Mouse (Mus musculus) liver, embryonic 11.5 days (tissue): Measurements from ENCODE around the gene Nsdhl. TPM values are rescaled to one million over a fixed set of nuclear protein-coding genes. Genes with fewer than 3 reads are reported as not detected.
A peak's percentile ranks its signal among the peaks of the same experiment; 100 is the strongest.

Experiments used
- ATAC-seq: fragments of 200-750 bp; cut with Nextera tagmentation; replicated peaks from 2 replicates; pipeline ENCODE4 v1.8.0; 2017; ENCODE audit warnings: moderate number of reproducible peaks, mild to moderate bottlenecking, moderate TSS enrichment, moderate library complexity; ENCODE audit not compliant: low FRiP score
- DNase-seq: peaks from one replicate; pipeline ENCODE4 v3.0.0-alpha.2; 2017; ENCODE audit warnings: low spot score
- H3K27ac ChIP-seq: fragments of 300-500 bp; sonication (generic); 2 replicates; pipeline ENCODE4 v1.5.1; 2014; ENCODE audit warnings: mild to moderate bottlenecking, low read depth, low read length, control low read depth
- H3K27me3 ChIP-seq: fragments of 300-500 bp; sonication (generic); replicated peaks from 2 replicates; pipeline ENCODE4 v1.6.1; 2014; ENCODE audit warnings: low read length, mixed read lengths; ENCODE audit not compliant: control insufficient read depth, insufficient read depth
- H3K36me3 ChIP-seq: fragments of 300-500 bp; sonication (generic); 2 replicates; pipeline ENCODE4 v1.6.1; 2014; ENCODE audit warnings: mild to moderate bottlenecking, low read length, moderate library complexity, mixed read lengths; ENCODE audit not compliant: control insufficient read depth, insufficient read depth
- H3K4me1 ChIP-seq: fragments of 300-500 bp; sonication (generic); replicated peaks from 2 replicates; pipeline ENCODE4 v1.6.1; 2014; ENCODE audit warnings: low read length, mixed read lengths; ENCODE audit not compliant: control insufficient read depth, insufficient read depth
- H3K4me2 ChIP-seq: fragments of 300-500 bp; sonication (generic); 2 replicates; pipeline ENCODE4 v1.6.1; 2014; ENCODE audit warnings: mild to moderate bottlenecking, control low read depth, moderate library complexity
- H3K4me3 ChIP-seq: fragments of 300-500 bp; sonication (generic); 2 replicates; pipeline ENCODE4 v1.5.1; 2014; ENCODE audit warnings: low read depth, low read length, control low read depth
- H3K9ac ChIP-seq: fragments of 300-500 bp; sonication (generic); 2 replicates; pipeline ENCODE4 v1.6.1; 2014; ENCODE audit warnings: low read depth, low read length, control low read depth
- H3K9me3 ChIP-seq: fragments of 300-500 bp; sonication (generic); 2 replicates; pipeline ENCODE4 v1.6.1; 2016; ENCODE audit warnings: low read length, inconsistent platforms, mixed read lengths; ENCODE audit not compliant: control insufficient read depth
- WGBS: fragments of 180-500 bp; shearing (Covaris S2); extraction: QIAGEN DNeasy Blood & Tissue Kit; methylation state at CpG from one replicate; pipeline ENCODE4 v1.1.7; 2014; 5-methylcytosine and 5-hydroxymethylcytosine counted together
- polyA plus RNA-seq: library from polyadenylated mRNA; unstranded; fragments of >200 nt; fragmentation: Nextera tagmentation; extraction: Ambion mirVana; gene quantifications from 2 replicates; pipeline ENCODE4 v1.2.1, GENCODE M21; 2014

The Nsdhl gene
- polyA plus RNA-seq, 1 experiment from 2014 or later: 29.6 TPM

DNA sequence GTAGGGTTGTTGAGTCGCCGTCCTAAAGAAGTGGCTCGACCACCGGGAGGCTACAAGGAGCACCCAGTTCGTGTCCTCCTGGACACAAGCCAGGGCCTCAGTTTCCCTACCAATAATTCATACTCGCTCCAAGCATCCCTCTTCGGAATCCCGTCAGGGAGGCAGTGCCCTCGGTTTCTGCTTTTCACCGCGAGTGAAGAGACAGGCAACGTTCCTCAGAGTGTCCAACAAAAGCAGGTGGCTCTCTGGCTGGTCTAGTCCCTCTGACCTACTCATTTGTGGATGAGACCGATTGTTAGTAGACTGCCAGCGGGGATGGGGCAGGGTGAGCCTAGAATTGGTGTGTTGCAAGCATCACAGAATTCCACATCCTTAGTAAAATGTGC, 69.2 kb downstream of the Nsdhl start:
- Histone ChIP-seq H3K4me2 (peak overlapping the region; percentile 68), H3K4me3 (peak overlapping the region; percentile 41), H3K9ac (no peak overlapping the region), H3K27ac (no peak overlapping the region), H3K9me3 (no peaks in the 10 kb centered on the region), H3K36me3 (no peaks in the 10 kb centered on the region), H3K27me3 (peaks cover 36% of the 10 kb centered on the region), H3K4me1 (no peaks in the 10 kb centered on the region; the same call in 1 of the 2 replicates)
- DNase-seq (no peak), ATAC-seq (no peak)
- 21% methylated on average over 14 of the region's 14 CpGs for WGBS

DNA sequence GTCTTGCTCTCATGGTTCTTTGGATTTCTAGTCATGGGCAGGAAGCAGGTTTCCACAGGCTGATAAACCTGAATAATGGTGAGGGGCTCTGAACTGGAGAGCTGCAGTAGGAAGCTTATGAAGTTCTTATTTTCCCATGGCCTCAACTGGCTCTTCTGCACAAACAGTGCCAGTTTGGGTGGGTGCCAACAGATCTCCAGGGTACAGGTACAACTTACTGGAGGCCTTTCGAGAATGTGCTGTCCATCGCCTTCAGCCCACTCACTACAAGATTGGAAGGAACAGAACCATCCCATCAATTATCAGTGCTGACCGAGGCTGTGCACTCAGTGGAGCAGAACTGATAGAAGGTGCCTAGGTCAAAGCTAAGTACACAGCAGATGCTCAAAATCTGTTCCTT, 70.1 kb downstream of the Nsdhl start:
- Histone ChIP-seq H3K4me1 (no peaks in the 10 kb centered on the region; the same call in 1 of the 2 replicates), H3K4me3 (no peak overlapping the region), H3K36me3 (no peaks in the 10 kb centered on the region), H3K27ac (no peak overlapping the region), H3K9me3 (no peaks in the 10 kb centered on the region), H3K4me2 (no peak overlapping the region), H3K27me3 (peaks cover 34% of the 10 kb centered on the region), H3K9ac (no peak overlapping the region)
- no peak for ATAC-seq
- no peak for DNase-seq
- WGBS: 80% methylated on average over 3 of the region's 3 CpGs

DNA sequence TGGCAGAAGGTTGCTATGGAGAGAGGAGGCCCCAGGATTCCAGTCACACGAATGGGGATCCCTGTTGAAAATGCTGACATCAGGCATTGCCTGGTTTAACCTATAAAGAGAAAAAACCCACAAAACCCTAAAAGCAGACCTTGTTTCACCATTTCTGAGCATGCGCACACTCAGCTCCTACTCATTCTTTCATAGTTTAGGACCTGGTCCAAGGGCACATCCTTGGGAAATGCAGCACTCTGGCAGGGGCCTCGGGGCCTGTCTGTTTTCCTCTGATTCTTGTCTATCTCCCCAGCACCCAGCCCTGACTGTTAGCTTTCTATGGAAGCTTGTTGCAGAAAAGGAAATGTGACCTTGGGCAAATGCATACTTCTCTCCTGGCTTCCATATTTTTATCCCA, 72.2 kb downstream of the Nsdhl start:
- Histone ChIP-seq H3K27me3 (peaks cover 29% of the 10 kb centered on the region), H3K4me1 (no peaks in the 10 kb centered on the region), H3K27ac (no peak overlapping the region), H3K9me3 (no peaks in the 10 kb centered on the region), H3K9ac (no peak overlapping the region), H3K4me3 (no peak overlapping the region), H3K4me2 (no peak overlapping the region), H3K36me3 (no peaks in the 10 kb centered on the region)
- DNase-seq (no peak), ATAC-seq (no peak)
- 69% methylated on average over 3 of the region's 3 CpGs for WGBS

DNA sequence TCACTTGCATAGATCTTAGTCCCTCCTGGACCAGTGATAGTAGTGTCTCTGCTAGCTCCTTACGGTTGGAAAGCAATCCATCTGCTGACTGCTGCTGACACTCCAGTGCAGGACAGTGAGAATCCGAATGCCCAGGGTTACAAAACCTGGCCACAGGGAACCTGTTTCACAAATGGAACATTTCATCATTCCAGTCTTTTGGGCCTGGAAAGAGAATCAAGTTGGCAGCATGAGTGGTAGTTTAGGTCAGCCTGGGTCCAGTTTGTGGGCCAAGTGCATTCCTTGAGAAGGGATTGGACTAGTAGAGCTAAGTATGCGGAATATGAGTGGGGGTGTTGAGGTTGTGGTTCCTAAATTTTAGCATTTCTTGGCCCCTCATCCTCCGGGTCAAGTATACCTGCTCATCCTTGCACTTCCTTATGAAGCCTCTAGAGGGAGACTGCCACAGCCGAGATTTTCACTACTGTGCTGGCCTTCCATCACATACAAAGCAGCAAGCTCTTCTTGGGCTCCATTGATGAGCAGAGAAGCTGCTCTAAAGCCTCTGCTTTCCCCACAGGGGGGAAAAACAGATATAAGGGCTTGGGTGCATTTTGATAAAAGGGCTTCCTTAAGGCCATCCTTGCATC, 74.0 kb downstream of the Nsdhl start:
- Histone ChIP-seq H3K4me2 (no peak overlapping the region), H3K36me3 (no peaks in the 10 kb centered on the region), H3K9ac (no peak overlapping the region), H3K9me3 (no peaks in the 10 kb centered on the region), H3K27ac (no peak overlapping the region), H3K4me3 (no peak overlapping the region), H3K4me1 (no peaks in the 10 kb centered on the region), H3K27me3 (peaks cover 23% of the 10 kb centered on the region)
- DNase-seq: no peak
- ATAC-seq: no peak
- WGBS: 45% methylated on average over 5 of the region's 5 CpGs

DNA sequence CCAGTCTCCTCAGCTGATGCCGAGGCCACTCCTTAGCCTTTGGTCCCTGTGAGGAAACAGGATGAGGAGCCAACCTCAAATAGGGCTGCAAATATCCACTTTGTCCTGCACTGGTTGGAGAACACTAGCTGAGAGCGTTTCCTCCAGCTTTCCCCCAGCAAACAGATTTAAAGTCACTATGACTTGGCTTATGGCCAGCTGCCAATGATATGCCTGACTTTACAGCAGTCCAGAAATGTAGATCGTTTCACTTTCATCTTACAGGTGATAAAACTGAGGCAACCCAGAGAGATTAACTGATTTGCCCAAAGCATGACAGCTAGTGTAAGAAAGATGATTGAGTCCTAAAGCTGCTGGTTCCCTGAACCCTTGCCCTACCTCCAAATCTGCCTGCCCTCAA, 77.2 kb downstream of the Nsdhl start:
- no peak overlapping the region for H3K27ac ChIP-seq
- DNase-seq: no peak
- H3K4me2 ChIP-seq: no peak overlapping the region
- no peaks in the 10 kb centered on the region for H3K9me3 ChIP-seq
- no peaks in the 10 kb centered on the region for H3K36me3 ChIP-seq
- no peak overlapping the region for H3K9ac ChIP-seq
- WGBS: 78% methylated on average over 3 of the region's 3 CpGs
- no peaks in the 10 kb centered on the region for H3K4me1 ChIP-seq
- no peak overlapping the region for H3K4me3 ChIP-seq
- no peak for ATAC-seq
- peaks cover 9% of the 10 kb centered on the region for H3K27me3 ChIP-seq

DNA sequence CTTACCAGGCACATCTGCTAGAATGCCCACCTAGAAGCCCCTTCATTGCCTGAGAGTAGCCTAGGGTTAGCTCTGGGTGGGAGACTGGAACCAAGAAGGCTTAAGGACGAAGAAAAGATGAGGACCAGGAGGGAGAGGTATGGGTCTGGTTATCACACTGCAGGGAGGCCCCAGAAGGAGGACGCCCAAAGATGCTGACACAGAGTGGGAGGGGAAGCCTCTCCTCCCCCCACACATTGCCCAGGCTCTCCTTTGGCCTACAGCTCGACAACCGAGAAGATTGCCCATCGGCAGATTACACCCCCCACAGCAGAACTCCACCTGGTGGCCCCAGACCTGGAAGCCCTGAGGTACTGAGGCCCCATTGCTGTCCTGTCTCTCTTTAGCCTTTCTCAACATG, 84.8 kb downstream of the Nsdhl start:
- H3K9ac ChIP-seq: no peak overlapping the region
- H3K4me1 ChIP-seq: no peaks in the 10 kb centered on the region
- 90% methylated on average over 5 of the region's 5 CpGs for WGBS
- no peak for ATAC-seq
- H3K27me3 ChIP-seq: peaks cover 2% of the 10 kb centered on the region; the same call in 1 of the 2 replicates
- H3K36me3 ChIP-seq: no peaks in the 10 kb centered on the region
- H3K27ac ChIP-seq: no peak overlapping the region
- H3K4me2 ChIP-seq: no peak overlapping the region
- H3K9me3 ChIP-seq: no peaks in the 10 kb centered on the region
- H3K4me3 ChIP-seq: no peak overlapping the region
- DNase-seq: no peak

DNA sequence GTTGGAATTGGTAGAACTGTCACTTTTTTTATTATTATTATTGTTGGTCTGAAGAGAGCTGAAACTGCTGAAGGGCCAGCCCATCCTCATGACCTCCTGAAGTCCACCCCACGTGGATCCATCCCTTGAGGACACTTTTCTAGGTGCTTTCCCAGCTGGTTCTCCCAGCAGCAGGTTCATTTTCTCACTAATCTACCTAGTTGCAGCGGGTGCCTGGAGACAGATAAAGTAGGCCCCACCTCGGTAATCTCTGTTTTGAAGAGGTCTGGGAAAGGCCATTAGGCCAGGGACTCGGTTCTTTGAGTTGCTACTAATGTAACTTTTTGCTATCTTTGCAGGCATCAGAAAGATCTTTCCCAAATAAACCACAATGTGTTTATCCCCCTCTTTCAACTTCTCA, 87.3 kb downstream of the Nsdhl start:
- Histone ChIP-seq H3K4me3 (no peak overlapping the region), H3K36me3 (no peaks in the 10 kb centered on the region), H3K27me3 (peaks cover 2% of the 10 kb centered on the region; the same call in 1 of the 2 replicates), H3K4me1 (no peaks in the 10 kb centered on the region), H3K27ac (no peak overlapping the region), H3K9me3 (no peaks in the 10 kb centered on the region), H3K4me2 (no peak overlapping the region), H3K9ac (no peak overlapping the region)
- ATAC-seq (no peak), DNase-seq (no peak)
- WGBS: 41% methylated on average over 4 of the region's 4 CpGs

DNA sequence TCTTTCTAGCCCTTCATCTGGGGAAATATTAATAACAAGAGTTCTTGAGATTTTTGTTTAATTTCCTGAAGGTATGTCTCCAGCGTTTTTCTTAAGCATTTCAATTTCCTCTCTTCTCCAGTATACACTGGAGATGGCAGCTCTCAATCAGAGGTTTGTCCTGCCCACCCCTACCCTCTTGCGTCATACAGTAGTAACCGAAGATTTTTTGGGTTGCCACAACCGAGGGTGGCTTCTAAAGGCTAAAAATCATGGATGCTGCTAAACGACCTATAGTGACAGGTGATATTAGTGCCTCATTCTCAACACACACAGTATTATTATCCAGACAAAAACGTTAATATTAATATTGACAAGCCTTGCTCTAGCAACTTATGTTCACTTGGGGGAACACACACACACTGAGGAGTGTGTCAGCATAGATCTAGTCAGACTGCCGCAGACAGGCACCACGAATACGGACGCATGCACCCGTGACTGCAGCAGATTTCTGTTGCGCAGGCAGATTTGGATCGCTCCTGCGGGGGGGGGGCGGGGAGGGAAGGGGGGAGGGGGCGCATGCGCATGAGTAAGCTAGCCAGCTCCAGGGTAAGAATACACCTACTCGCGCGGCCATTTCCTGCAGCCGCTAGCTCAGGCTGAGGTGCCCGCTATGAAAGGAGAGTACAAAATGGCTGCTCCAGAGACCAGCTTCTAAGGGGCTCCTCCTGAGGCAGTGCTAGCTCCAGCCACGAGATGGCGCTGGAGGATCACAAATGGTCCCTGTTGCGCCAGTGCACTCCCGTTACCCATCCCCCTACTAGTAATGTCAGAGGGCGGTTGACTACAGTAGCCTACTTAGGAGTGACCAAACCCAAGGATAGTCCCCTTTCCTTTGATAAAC, 89.5 kb downstream of the Nsdhl start:
- Histone ChIP-seq H3K27me3 (no peaks in the 10 kb centered on the region), H3K4me3 (peak overlapping the region; percentile 38), H3K4me2 (peak overlapping the region; percentile 59), H3K9me3 (no peaks in the 10 kb centered on the region), H3K4me1 (no peaks in the 10 kb centered on the region), H3K9ac (peak overlapping the region; percentile 40; the same call in 1 of the 2 replicates), H3K36me3 (no peaks in the 10 kb centered on the region), H3K27ac (no peak overlapping the region)
- DNase-seq (peak; percentile 81), ATAC-seq (peak; percentile 96)
- WGBS: 14% methylated on average over 27 of the region's 27 CpGs
